Mouse (Mus musculus): ENCODE results near the gene Ccdc40. TPM values are rescaled to one million over a fixed set of nuclear protein-coding genes. Genes with fewer than 3 reads are reported as not detected.
A peak's percentile ranks its signal among the peaks of the same experiment; 100 is the strongest.
"Not testable (repeated sequence)": the region's sequence is repeated elsewhere in the genome, so short reads cannot be mapped to it uniquely, and the experiment has no call there.

The Ccdc40 gene
- total RNA-seq, 2 experiments from 2014 or later: not detected

DNA sequence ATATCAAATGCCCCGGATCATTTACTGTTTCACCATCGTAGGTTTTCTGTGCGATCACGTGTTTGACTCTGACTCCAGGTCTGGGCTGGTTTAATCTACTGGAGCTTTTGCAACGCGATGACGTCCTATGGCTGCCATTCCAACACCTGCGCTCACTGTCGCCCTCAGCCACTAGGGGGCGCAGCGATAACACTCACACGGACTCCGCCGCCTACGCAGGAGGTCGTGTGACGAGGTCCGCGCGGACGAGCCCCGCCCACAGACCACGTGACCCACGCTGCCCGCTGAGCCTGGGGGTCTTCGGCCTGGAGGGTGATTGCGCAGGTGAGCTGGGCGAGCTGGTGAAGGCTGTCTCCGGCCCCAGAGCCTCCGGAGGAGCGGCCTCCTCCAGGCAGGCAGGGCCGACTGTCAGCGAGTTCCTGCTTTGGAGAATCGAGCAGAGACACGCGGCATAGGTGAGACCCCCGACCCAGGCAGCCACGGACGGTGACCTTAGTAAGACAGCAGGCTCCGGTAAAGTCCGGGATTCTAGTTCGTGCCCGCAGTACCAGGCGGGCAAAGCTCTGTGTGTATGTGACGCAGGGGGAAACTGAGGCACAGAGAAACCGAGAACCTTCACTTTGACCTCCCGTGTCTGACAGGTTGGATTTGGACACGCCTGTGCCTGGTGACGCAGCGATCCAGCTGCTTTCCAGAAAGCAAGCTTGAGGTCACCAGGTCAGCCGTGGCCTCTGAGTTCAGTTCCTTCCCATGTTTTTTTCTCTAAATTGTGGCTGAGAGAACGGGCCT, 39.6 kb downstream of the Ccdc40 start, which contains the start of gene Gaa:
Gaa (plus strand) TSS at position 120 of the 789 bp plus-strand sequence.
- intact Hi-C loops (cut with DNase I): no loop called here
- peak; percentile 93 for DNase-seq

- DNase-seq: no peak
- intact Hi-C loops (cut with DNase I): no loop called here
Observed at GRCm38 (mm10) chr11:119268557-119269195, 40.3 kb downstream of the Ccdc40 start.

- DNase-seq; intact Hi-C loops (cut with DNase I): not testable (repeated sequence)
Observed at GRCm38 (mm10) chr11:119272492-119272891, 44.1 kb downstream of the Ccdc40 start.

- intact Hi-C loops (cut with DNase I): no loop called here
- DNase-seq: no peak
Observed at GRCm38 (mm10) chr11:119273186-119273930, 45.0 kb downstream of the Ccdc40 start.

- intact Hi-C loops (cut with DNase I): no loop called here
- no peak for DNase-seq
Observed at GRCm38 (mm10) chr11:119281030-119281429, 52.7 kb downstream of the Ccdc40 start.

DNA sequence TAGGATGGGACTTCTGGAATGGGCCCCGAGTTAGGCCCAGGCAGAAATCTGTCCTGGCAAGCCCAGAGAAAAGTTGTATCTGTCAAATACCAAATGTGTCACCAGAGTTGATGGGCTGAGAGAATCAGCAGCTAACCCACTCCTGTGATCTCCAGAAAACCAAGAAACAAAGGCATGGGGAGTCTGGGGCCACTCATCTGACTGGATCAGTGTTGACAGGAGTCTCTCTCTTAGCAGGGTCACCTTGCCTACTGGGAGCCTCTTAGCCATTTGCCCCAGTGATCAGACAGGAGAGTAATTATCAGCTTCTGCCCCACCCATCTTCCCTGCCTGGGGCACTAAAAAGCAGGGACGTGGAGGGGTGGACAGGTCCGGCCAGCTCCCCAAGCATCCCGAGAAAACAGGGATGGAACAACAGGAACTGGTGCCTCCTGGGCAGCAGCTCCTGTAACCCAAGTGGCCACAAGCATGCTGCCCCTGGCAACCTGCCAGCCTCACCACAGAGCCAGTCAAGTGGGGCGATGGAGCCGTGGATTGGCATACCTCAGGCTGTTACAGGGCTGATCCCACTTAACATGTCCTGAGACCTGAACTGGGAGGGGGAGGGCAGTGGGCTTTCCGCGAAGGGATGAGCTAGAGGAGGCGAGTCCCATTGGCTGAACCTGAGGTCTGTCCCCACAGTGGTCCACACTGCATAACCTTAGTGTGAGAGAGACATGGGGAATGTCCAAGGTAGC, 57.6 kb downstream of the Ccdc40 start:
- no peak for DNase-seq
- intact Hi-C loops (cut with DNase I): no loop called here

GRCm38 (mm10) chr11:119287207-119287992, 59.0 kb downstream of the Ccdc40 start:
- no peak for DNase-seq
- intact Hi-C loops (cut with DNase I): no loop called here

GRCm38 (mm10) chr11:119292861-119293260, 64.5 kb downstream of the Ccdc40 start:
- DNase-seq: not testable (repeated sequence)

DNA sequence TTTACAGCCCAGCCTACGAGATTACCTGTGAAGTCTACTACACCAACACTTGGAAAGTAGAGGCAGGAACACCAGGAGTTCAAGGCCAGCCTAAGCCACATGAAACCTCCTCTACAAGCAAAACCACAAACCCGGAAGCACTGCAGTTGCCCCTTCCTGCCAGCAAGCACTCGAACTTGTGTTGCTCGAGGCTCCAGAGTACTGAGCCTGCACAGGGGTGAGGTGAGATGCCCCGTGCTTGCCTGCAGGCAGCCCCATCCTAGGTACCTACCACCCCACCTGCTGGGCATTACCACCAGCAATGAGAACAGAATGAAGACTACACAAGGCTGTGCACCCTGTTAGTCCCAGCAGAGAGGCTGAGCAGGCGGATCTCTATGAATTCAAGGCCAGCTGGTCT, 69.6 kb downstream of the Ccdc40 start:
- DNase-seq: no peak
- intact Hi-C loops (cut with DNase I): no loop called here

More at GRCm38 (mm10) chr11:119292861-119293260, 64.5 kb downstream of the Ccdc40 start:
- intact Hi-C loops (cut with DNase I): not testable (repeated sequence)

GRCm38 (mm10) chr11:119298917-119299316, 70.5 kb downstream of the Ccdc40 start:
- no peak for DNase-seq
- intact Hi-C loops (cut with DNase I): no loop called here

DNA sequence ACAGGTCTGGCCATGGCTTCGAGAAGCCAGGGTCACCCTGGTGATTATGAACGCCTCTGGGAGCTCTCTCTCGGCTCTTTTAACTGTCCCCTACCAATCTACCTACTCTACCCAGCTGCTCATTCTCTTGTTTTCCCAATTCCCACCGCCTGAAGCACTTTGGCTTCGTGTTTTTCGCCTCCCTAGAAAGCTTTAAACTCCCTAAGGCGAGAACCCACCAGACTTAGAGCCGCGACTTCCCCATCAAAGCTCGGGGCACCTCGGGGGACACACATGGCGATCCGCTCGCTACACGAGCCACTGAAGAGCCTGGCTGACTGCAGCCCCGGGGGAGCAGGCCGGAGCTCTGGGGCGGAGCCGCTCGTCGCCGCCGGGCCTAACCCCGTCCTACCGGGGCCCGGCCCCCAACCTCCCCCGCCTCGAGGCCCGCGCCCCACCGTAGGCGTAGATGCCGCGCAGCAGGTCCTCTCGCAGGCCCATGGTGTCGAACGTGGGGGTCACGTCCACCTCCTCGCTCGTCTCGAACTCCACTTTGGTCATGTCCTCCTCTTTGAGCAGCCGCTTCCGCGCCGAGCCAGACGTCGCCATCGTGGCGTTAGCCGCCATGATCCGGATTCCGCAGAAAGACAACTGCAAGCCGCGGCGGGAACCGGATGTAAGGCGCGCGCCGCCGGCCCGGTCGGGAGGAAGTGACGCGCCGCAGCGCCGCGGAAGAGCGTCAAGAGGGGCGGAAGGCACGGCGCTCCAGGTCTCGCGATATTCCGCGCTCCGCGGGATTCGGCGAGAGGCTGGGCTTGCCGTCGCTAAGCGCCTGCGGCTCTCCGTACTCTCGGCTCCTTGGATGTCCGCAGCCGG, 71.2 kb downstream of the Ccdc40 start, which contains the start of gene Eif4a3:
Eif4a3 (minus strand) TSS at position 699 of the 855 bp plus-strand sequence.
- intact Hi-C loops (cut with DNase I): loop anchor here (5.0 kb wide), 1 partner anchor 63 kb away; no protein-coding TSS in a partner anchor
- DNase-seq: peak; percentile 93 to 95

DNA sequence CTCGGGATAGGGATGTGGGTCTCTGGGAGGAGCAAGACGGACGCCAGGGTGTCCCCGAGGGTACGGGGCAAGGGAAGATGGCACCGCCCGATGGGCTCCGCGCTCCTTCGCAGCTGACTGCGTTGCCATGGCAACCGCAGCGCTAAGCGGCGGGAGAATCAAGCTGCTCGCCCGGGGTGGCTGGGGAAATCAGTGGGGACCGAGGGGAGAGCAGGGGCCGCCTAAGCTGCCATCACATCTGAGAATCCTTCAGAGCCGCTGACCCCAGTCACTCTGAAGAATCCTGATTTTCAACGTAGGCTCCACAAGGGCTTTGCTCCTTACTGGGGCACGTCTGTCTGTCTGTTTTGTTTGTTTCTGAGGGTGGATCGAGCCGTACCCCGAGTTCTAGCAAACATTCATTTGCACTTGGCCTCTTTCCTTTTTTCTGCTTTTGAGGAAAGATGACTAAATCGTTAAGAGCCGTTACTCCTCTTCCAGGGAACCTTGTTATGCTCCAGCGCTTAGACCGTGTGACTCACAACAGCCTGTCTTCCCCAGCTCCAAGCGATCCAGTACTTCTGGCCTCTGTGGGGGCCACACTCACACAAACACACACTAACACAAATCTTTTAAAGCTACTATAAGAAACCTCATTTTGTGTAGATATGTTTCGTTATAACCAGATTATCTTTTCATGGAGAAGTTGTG, 72.0 kb downstream of the Ccdc40 start:
- no peak for DNase-seq
- intact Hi-C loops (cut with DNase I): loop anchor here (5.0 kb wide), 1 partner anchor 62 kb away; no protein-coding TSS in a partner anchor

DNA sequence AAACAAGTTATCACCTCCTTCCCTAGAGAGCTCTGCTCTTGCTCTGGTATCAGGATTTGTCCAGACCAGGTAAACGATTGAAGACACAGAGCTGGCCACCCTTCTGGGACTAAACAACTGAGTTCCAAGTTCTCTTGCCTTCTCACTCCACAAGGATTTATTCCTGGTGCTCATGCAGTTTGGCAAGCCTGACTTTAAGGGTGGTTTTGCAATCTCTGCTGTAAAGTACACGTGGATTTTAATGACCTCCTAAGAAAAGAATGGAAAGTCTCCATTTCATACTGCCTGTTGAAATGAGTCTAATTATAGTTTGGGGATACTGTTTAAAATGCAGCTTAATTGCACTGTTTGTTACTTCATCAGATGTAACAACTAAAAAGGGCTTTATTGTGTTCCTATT, 72.6 kb downstream of the Ccdc40 start:
- intact Hi-C loops (cut with DNase I): loop anchor here (5.0 kb wide), 1 partner anchor 61 kb away; no protein-coding TSS in a partner anchor
- no peak for DNase-seq

DNA sequence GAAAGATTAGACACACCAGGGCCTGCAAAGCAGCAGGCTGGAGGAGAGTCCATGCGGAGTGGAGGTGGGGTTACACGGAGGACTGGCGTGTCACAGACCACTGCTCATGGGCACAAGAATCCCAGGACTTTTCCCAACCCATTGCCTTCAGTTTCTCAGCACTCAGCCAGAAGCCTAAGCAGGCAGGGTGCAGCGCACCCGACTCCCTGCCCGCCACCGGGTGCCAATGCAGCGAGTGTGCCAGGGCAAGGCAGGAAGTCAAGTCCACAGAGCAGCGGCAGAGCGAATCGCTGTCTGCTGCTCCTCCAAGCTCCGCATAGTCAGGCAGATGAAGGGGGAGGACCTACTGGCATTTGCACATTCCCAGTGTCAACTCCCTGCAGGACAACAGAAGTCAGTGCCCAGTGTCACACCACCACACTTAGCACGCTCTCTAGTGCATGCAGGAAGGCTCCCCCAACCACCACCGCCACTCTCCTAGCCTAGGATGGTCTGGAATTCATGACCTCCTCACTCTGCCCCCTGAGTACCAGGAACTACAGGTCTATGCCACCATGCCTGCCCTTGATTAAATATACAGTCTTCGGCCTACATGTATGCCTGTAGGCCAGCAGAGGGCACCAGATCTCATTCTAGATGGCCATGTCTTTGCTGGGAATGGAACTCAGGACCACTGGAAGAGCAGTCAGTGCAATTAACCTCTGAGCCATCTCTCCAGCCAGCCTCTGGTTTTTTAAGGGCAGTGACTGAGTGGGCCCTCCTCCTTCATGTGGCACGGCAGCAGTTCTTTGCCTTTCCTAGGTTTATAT, 76.7 kb downstream of the Ccdc40 start:
- intact Hi-C loops (cut with DNase I): loop anchor here (5.0 kb wide), 1 partner anchor 57 kb away; no protein-coding TSS in a partner anchor
- peak in 1 of 2 experiments; percentile 25 for DNase-seq

DNA sequence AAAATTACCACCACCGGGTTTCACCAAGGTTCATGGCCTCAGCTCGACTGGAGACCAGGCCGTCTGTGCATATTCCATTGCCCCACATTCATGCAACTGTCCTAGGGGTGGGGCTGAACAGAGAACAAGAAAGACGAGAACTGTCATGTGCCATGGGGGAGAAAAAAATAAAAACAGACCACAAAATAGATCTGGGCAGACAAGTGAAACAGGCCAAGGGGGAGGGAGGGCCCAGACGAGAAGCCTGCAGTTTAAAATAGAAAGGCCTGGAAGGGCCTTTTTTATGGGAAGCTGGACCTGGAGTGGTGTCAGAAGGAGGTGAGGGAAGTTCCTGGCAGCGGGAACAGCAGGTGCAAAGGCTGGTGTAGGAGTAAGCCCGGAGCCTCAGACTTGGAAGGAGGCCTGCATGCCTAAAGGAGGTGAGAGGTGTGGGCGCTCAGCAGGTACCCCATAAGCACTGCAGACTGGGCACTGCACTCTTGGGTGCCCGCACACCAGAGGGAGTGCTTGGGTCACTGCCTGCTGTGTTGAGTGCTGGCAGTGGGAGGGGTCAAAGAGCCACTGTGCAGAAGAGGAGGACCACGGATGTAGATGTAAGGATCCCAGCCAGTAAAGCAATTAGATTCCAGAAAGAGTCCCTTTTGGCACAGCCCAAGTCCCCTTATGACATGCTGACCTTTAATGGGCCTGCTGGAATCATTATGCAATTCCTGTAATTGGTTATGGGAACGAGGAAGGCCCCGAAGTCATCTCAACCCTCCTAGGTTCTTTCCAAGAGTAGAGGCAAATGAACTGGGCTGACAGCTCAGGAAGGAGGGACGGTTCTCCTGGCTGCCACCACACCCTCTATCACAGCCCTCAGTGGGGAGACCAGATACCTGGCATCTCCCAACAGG, 78.6 kb downstream of the Ccdc40 start:
- intact Hi-C loops (cut with DNase I): no loop called here
- no peak for DNase-seq

DNA sequence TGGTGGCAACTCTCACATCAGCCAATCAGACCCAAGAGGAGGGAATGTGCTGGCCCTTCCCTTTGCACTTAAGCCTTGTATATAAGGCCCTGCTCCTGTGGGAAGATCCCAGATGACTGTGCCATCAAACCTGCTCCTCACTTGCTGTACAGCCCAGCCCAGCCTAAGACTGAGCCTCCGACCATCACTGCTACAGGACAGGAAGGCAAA, 79.2 kb downstream of the Ccdc40 start, which contains the start of gene Card14:
Card14 (plus strand) TSS at position 111 of the 210 bp plus-strand sequence.
- intact Hi-C loops (cut with DNase I): no loop called here
- no peak for DNase-seq

Measured in gastrocnemius, postnatal 36 days (tissue).